Mouse (Mus musculus) midbrain, embryonic 12.5 days (tissue): ENCODE results near the gene Isca1. TPM values are rescaled to one million over a fixed set of nuclear protein-coding genes. Genes with fewer than 3 reads are reported as not detected.
A peak's percentile ranks its signal among the peaks of the same experiment; 100 is the strongest.
"Not testable (repeated sequence)": the region's sequence is repeated elsewhere in the genome, so short reads cannot be mapped to it uniquely, and the experiment has no call there.

Source experiments
- ATAC-seq: fragments of 200-750 bp; cut with Nextera tagmentation; 2 replicates; pipeline ENCODE4 v1.8.0; 2017; ENCODE audit warnings: low read depth, moderate TSS enrichment, moderate library complexity; ENCODE audit not compliant: low FRiP score
- H3K27ac ChIP-seq: fragments of 300-500 bp; sonication (generic); replicated peaks from 2 replicates; pipeline ENCODE4 v1.5.1; 2016; ENCODE audit warnings: mild to moderate bottlenecking
- H3K27me3 ChIP-seq: fragments of 300-500 bp; sonication (generic); 2 replicates; pipeline ENCODE4 v1.6.1; 2016; ENCODE audit warnings: mild to moderate bottlenecking
- H3K36me3 ChIP-seq: fragments of 300-500 bp; sonication (generic); 2 replicates; pipeline ENCODE4 v1.6.1; 2016
- H3K4me1 ChIP-seq: fragments of 300-500 bp; sonication (generic); 2 replicates; pipeline ENCODE4 v1.6.1; 2016
- H3K4me2 ChIP-seq: fragments of 300-500 bp; sonication (generic); replicated peaks from 2 replicates; pipeline ENCODE4 v1.6.1; 2016; ENCODE audit warnings: mild to moderate bottlenecking, moderate library complexity
- H3K4me3 ChIP-seq: fragments of 300-500 bp; sonication (generic); 2 replicates; pipeline ENCODE4 v1.5.1; 2016; ENCODE audit warnings: mild to moderate bottlenecking
- H3K9ac ChIP-seq: fragments of 300-500 bp; sonication (generic); replicated peaks from 2 replicates; pipeline ENCODE4 v1.6.1; 2016; ENCODE audit warnings: mild to moderate bottlenecking, moderate library complexity
- H3K9me3 ChIP-seq: fragments of 300-500 bp; sonication (generic); 2 replicates; pipeline ENCODE4 v1.6.1; 2016; ENCODE audit warnings: mild to moderate bottlenecking
- WGBS: fragments of 180-500 bp; shearing (Covaris S2); methylation state at CpG from one replicate; pipeline ENCODE4 v1.1.7; 2016; 5-methylcytosine and 5-hydroxymethylcytosine counted together
- polyA plus RNA-seq: library from polyadenylated mRNA; unstranded; fragments of >200 nt; fragmentation: Nextera tagmentation; extraction: Ambion mirVana; gene quantifications from 2 replicates; pipeline ENCODE4 v1.2.1, GENCODE M21; 2016

Isca1 gene
- polyA plus RNA-seq, 1 experiment from 2014 or later, result 131 TPM

DNA sequence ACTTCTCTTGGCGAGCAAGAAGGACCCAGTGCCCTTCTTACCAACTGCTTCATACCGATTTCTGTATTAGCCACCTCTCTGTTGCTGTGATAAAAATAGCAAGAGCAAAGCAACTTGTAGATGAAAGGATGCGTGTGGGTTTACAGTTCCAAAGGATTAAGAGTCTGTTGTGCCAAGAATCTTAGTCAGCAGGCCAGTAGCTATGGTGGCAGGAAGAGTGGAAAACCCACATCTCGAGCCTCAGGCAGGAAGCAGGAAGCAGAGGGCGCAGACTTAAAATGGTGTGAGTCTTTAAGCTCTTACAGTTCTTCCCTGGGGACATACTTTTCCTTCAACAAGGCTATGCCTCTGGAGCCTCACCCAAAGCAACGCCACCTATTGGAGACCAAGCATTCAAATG is 24.1 kb downstream of the Isca1 start:
- Histone ChIP-seq H3K9me3 (no peaks in the 10 kb centered on the region), H3K27me3 (no peaks in the 10 kb centered on the region), H3K4me2 (no peak overlapping the region), H3K9ac (no peak overlapping the region), H3K4me3 (no peak overlapping the region), H3K27ac (no peak overlapping the region), H3K4me1 (no peaks in the 10 kb centered on the region), H3K36me3 (no peaks in the 10 kb centered on the region)
- 88% methylated on average over 6 of the region's 6 CpGs for WGBS
- ATAC-seq, result no peak

DNA sequence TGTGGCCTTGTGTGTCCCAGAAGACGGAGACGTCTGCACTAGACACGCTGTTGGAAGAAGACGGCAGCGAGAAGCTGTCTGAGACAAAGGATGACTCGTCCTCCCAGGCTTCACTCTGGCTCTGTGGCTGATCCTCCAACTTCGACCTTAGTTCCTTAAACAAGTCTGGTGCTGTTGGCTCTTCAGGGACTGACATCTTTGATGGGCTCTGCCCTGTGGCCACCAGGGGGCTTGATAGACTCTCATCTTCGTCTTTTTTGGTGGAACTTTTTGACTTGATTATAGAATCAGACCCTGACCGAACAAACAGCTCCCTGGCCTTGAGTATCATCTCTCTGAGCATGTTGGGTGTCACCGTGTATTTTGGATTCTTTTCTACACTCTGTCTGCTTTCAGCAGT is 27.9 kb downstream of the Isca1 start:
- Histone ChIP-seq H3K27me3 (no peaks in the 10 kb centered on the region), H3K9ac (no peak overlapping the region), H3K27ac (no peak overlapping the region), H3K4me3 (no peak overlapping the region), H3K4me1 (no peaks in the 10 kb centered on the region), H3K4me2 (no peak overlapping the region), H3K9me3 (no peaks in the 10 kb centered on the region), H3K36me3 (no peaks in the 10 kb centered on the region)
- ATAC-seq, result no peak
- 78% methylated on average over 10 of the region's 10 CpGs for WGBS

GRCm38 (mm10) chr13:59741096-59741495 is 28.5 kb downstream of the Isca1 start:
- no peaks in the 10 kb centered on the region for H3K27me3 ChIP-seq
- no peak overlapping the region for H3K4me2 ChIP-seq
- H3K36me3 ChIP-seq, result no peaks in the 10 kb centered on the region
- no peak overlapping the region for H3K27ac ChIP-seq
- no peaks in the 10 kb centered on the region for H3K4me1 ChIP-seq
- ATAC-seq, result no peak
- no peak overlapping the region for H3K9ac ChIP-seq
- 91% methylated on average over 11 of the region's 11 CpGs for WGBS
- H3K4me3 ChIP-seq, result no peak overlapping the region
- no peaks in the 10 kb centered on the region for H3K9me3 ChIP-seq

DNA sequence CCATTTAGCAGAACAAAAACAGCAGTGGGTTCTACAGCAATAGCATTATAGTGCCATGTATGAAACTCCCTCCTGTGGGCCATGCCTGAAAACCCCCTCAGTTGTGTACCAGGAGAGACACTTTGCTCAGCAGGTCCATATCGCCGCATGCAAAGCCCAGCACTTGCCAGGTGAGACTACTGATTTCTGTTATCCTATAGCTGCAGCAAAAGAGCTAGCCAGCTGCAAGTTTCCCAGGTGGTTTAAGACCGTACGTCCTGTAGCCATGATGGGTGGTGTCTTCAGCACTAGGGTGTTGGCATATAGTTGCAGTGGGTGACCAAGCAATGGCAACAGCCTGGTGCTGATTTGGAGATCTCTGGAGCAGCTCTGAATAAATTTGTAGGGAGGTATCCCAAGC is 30.2 kb downstream of the Isca1 start:
- Histone ChIP-seq H3K9me3 (no peaks in the 10 kb centered on the region), H3K4me1 (no peaks in the 10 kb centered on the region), H3K27ac (no peak overlapping the region), H3K36me3 (no peaks in the 10 kb centered on the region), H3K27me3 (no peaks in the 10 kb centered on the region), H3K4me3 (no peak overlapping the region), H3K4me2 (no peak overlapping the region), H3K9ac (no peak overlapping the region)
- ATAC-seq, result no peak
- WGBS, result 92% methylated on average over 4 of the region's 4 CpGs

- no peak for ATAC-seq
- H3K27me3 ChIP-seq, result no peaks in the 10 kb centered on the region
- no peak overlapping the region for H3K4me3 ChIP-seq
- H3K4me1 ChIP-seq, result no peaks in the 10 kb centered on the region
- H3K27ac ChIP-seq, result no peak overlapping the region
- no peaks in the 10 kb centered on the region for H3K9me3 ChIP-seq
- H3K36me3 ChIP-seq, result no peaks in the 10 kb centered on the region
- no peak overlapping the region for H3K4me2 ChIP-seq
- 78% methylated on average over 2 of the region's 2 CpGs for WGBS
- no peak overlapping the region for H3K9ac ChIP-seq
These were observed 31.2 kb downstream of the Isca1 start for GRCm38 (mm10) chr13:59738455-59738854.

- Histone ChIP-seq H3K36me3 (no peaks in the 10 kb centered on the region), H3K9me3 (no peaks in the 10 kb centered on the region), H3K4me2 (no peak overlapping the region), H3K4me1 (no peaks in the 10 kb centered on the region), H3K27ac (no peak overlapping the region), H3K27me3 (no peaks in the 10 kb centered on the region), H3K9ac (no peak overlapping the region), H3K4me3 (no peak overlapping the region)
- 25% methylated on average over 3 of the region's 3 CpGs for WGBS
- ATAC-seq, result no peak
These were observed 34.4 kb downstream of the Isca1 start for GRCm38 (mm10) chr13:59735190-59735589.

GRCm38 (mm10) chr13:59734347-59734746 is 35.3 kb downstream of the Isca1 start:
- H3K4me3 ChIP-seq, H3K27me3 ChIP-seq, H3K9ac ChIP-seq, H3K4me1 ChIP-seq, H3K36me3 ChIP-seq, H3K9me3 ChIP-seq, H3K4me2 ChIP-seq, H3K27ac ChIP-seq, ATAC-seq: not testable (repeated sequence)
- 31% methylated on average over 6 of the region's 6 CpGs for WGBS

- no peak overlapping the region for H3K4me2 ChIP-seq
- no peak overlapping the region for H3K9ac ChIP-seq
- H3K27me3 ChIP-seq, result no peaks in the 10 kb centered on the region
- no peaks in the 10 kb centered on the region for H3K9me3 ChIP-seq
- 83% methylated on average over 4 of the region's 4 CpGs for WGBS
- H3K4me1 ChIP-seq, result no peaks in the 10 kb centered on the region
- no peak for ATAC-seq
- no peak overlapping the region for H3K4me3 ChIP-seq
- no peak overlapping the region for H3K27ac ChIP-seq
- H3K36me3 ChIP-seq, result no peaks in the 10 kb centered on the region
These were observed 35.7 kb downstream of the Isca1 start for GRCm38 (mm10) chr13:59733936-59734335.

DNA sequence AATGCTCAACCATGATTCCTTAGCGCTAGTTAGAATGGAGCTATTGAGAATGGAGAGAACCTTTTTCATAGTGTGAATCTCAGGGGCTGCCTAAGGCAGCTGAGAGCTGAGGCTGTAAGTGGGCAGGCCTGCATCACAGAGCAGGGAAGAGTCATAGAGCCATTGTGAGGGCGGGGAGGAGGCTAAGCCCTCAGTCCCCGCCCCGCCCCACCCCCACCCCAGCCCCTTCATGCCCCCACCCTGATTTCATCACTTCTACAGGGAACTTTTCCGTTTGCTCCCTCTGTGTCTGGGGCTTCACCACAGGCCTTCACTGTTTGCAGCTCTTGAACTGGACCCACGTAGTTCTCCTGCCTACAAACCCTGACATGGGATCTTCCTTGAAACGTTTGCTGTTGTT is 38.0 kb downstream of the Isca1 start, which contains the start of gene Spata31d1d:
TSS of gene Spata31d1d (minus strand) at position 101 of the 400 bp plus-strand sequence.
- peaks cover 3% of the 10 kb centered on the region; the same call in 1 of the 2 replicates for H3K27me3 ChIP-seq
- ATAC-seq, result no peak
- H3K27ac ChIP-seq, result no peak within 1 kb of the TSS
- WGBS, result 46% methylated on average over 7 of the region's 7 CpGs
- H3K36me3 ChIP-seq, result no peaks in the 10 kb centered on the region
- H3K4me3 ChIP-seq, result no peak within 1 kb of the TSS
- no peak within 1 kb of the TSS for H3K4me2 ChIP-seq
- H3K9me3 ChIP-seq, result no peaks in the 10 kb centered on the region
- no peaks in the 10 kb centered on the region for H3K4me1 ChIP-seq
- H3K9ac ChIP-seq, result no peak within 1 kb of the TSS

DNA sequence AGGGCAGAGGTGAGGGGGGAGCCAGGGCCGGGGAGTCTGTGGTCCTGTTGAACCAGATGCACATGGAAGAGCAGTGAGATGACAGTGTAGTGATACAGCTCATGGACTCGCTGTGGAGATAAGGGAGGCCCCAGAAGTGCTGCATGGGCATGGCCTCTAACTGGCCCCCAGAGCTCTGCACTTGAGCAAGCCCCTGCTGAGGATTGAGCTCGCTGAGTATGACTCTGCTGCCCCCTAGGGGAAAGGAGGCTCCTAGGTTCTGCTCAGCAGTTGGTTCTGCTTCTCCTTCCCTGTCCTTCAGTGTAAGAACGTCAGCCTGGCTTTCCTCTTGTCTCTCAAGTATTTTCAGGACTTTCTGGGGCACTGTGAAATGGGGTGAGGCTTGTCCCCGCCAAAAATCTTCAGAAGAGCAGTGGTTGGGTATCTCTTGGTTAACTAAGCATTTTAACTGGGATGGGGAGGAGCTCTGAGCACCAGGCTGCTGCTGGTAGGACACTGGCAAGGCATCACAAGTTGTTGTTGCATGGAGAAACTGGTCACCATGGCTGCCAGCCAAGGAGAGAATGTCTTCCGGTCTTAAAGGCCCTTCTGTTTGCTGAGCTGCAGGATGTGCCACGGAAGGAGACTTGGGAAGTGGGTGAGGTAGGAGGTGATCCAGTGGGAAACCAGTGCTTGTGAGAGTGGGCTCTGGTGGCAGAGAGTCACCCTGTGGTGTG is 41.1 kb downstream of the Isca1 start:
- Histone ChIP-seq H3K36me3 (no peaks in the 10 kb centered on the region), H3K9ac (no peak overlapping the region), H3K9me3 (no peaks in the 10 kb centered on the region), H3K4me1 (no peaks in the 10 kb centered on the region), H3K4me2 (no peak overlapping the region), H3K4me3 (no peak overlapping the region), H3K27ac (no peak overlapping the region), H3K27me3 (peaks cover 7% of the 10 kb centered on the region)
- peak; percentile 82 for ATAC-seq
- WGBS, result 28% methylated on average over 7 of the region's 7 CpGs

- Histone ChIP-seq H3K36me3 (no peaks in the 10 kb centered on the region), H3K4me1 (no peaks in the 10 kb centered on the region), H3K9ac (no peak overlapping the region), H3K4me3 (no peak overlapping the region), H3K27ac (no peak overlapping the region), H3K9me3 (no peaks in the 10 kb centered on the region), H3K4me2 (peak overlapping the region; percentile 35), H3K27me3 (peaks cover 7% of the 10 kb centered on the region)
- no peak for ATAC-seq
- 35% methylated on average over 29 of the region's 29 CpGs for WGBS
These were observed 43.3 kb downstream of the Isca1 start for GRCm38 (mm10) chr13:59726139-59726867.

DNA sequence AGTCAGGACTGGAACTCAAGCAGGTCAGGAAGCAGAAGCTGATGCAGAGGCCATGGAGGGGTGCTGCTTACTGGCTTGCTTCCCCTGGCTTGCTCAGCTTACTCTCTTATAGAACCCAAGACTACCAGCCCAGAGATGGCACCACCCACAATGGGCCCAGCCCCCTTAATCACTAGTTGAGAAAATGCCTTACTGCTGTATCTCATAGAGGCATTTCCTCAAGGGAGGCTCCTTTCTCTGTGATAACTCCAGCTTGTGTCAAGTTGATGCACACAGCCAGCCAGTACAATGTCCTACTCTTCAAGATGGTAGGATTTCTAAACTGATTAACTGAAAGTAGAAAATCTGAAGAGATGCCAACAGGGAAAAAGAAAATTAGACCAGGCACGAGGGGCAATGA is 47.5 kb downstream of the Isca1 start:
- H3K9me3 ChIP-seq, H3K27me3 ChIP-seq, H3K27ac ChIP-seq, H3K9ac ChIP-seq, H3K4me1 ChIP-seq, H3K4me2 ChIP-seq, ATAC-seq, H3K36me3 ChIP-seq, H3K4me3 ChIP-seq: not testable (repeated sequence)
- WGBS, result 91% methylated on average over 1 of the region's 1 CpGs
